Mouse (Mus musculus): ENCODE measurements around the gene Grm3.

DNA sequence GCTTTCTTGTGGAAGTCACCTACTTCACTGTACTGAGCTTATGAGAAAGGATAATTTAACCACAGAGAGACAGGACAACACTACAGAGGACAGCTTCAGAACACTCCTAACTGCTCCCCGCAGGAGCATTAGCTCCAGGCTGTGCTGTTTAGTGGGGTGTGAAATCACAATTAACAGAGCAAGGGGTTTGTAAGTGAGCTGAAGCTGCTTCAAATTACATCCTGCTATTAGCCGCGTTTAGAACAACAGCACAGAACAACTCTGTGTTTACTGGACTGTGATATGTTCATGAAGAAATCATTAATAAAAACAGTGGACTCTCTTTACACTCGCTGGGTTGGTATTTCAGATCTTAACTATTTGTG lies 101.9 kb downstream of the Grm3 start:
- TF ChIP-seq POLR2A (IDR thresholded peaks at IDR 0.05; ENCODE audit: borderline replicate concordance, low read depth, low read length) (no peak), CTCF (IDR thresholded peaks at IDR 0.05; ENCODE audit: low read depth, low read length) (no peak)

Measured in bone marrow macrophage, adult 2 months (primary cell).